Mouse (Mus musculus): ENCODE measurements around the gene Gm49387.

The Gm49387 gene

DNA sequence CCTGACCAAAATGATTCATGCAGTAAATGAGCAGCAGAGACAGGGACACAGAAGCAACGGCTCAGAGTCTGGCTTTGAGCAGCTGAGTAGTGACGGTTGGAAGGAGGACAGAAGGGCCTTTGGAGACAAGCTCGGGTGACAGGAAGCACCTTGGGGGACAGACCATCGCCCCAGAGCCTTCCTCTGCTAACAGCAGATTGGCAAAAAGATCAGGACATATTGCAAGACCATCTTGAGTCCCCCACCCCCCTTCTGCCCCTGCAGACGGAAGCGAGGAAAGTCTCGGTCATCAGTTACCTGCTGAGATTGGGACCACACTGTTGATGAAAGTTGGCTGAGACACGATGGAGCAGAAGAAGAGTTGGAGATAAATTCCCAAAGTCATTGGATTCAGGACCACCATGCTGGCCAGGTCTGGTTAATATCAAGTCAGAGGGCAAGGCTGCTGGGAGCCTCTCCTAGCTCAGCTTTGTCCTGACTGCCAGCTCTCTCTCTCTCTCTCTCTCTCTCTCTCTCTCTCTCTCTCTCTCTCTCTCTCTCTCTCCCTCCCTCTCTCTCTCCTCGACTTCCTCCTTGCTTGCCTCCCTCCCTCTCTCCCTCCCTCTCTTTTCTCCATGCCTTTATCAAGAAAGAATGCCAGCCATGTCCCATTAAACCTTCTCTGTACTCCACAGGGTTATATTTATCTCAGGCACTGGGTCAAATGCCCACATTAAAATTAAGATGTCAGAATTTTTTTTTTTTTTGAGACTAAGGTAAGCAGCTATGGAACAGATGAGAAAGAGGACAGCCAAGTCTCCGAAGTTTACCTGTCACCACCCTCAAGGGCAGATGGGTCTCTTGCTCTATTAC lies 63.6 kb downstream of the Gm49387 start:
- DNase-seq (ENCODE audit: low spot score in 2 of 2), result no peak

DNA sequence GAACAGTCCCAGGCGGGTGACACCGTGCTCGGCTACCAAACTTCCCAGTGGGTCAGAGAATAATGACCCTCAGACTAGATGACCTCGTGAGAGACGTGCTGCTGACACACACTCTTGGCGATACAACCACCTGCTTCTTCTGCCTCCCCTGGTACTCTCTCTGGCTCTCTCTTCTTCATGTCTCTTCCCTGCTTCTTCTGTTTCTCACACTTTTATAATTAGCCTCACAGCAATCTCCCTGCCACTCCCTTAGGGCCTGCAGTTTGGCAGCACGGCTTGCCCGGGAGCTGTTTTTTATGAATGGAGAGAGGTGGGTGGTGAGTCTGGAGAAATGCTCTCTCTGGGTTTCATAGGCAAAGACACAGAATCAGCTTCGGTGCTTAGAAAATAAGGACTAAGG lies 64.8 kb downstream of the Gm49387 start:
- no peak for DNase-seq (ENCODE audit: low spot score in 2 of 2)

DNA sequence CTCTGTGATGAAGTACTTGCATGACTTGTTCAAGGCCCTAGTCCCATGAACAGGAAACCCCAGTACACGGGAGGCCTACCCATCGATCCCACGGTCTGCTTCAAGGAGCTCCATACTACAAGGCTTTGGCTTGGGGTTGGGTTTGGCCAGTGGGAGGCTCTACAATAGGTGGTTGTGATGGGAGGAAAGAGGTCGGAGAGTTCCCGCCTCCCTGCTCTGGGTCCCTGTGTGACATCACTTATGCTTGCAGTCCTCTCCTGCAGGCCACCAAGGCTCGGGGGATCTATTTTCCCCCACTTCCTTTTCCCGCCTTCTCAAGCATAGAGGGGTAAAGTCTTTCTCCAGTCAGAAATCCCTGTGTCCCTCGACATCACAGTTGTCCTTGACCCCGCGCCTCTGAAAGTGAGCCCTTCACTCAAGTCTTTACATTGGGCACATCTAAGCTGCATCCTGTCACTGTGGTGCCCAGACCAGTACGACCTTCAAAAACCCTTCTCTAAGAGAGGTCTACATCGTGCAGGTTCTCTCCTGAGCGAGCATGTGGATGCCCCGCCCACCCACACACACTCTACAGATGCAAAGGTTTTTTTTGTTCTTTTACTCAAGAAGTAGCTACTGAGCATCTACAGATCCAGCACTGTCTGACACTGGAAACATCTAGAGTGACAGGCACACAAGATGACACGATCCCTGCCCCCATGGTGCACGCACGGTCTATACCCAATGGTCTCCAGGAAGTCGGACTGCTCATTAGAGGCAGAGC lies 65.6 kb downstream of the Gm49387 start:
- no peak for DNase-seq (ENCODE audit: low spot score in 2 of 2)

DNA sequence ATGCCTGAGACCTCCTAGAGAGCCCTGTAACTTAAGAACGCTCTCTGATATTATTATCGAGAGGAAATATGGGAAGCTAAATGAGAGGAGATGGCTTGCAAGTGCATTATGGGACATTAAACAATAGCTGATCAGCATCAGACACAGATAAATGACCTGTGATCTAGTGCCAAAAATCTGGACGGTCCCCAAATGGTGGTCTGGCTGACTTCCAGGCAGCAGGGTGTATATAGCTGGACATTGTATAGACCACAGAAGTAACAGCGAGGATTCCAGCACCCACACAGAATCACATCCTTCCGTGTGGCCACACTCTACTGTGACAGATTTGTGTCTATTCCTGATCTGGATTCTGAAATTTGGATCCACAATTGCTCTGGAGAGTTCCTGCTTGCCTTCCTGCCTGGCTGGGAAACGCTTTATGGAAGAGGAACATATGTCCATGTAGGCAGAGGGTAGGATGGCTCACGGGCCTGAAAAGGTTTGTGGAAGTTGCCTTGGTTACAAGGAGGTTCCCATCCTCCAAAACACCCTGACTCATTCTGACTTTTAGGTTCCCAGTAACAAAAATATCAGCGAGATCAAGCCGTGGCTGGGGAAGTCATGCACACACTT lies 68.0 kb downstream of the Gm49387 start:
- no peak for DNase-seq (ENCODE audit: low spot score in 2 of 2)

DNA sequence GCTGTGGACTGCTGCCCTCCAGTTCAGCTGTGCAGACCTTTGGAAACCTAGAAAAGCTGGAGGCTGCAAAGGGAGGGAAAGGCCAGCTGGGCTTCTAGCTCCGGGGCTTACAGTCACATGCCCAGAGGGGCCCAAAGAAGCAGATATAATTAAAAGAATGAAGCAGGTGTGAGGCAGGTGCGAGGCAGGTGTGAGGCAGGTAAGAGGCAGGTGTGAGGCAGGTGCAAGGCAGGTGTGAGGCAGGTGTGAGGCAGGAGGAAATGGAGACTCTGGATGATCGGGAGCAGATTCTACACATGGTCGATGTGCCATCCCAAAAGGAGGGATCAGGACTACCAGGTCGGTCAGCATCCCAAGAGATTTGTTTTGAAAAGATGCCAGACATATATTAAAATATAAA lies 69.3 kb downstream of the Gm49387 start:
- DNase-seq (ENCODE audit: low spot score in 2 of 2), result no peak

DNA sequence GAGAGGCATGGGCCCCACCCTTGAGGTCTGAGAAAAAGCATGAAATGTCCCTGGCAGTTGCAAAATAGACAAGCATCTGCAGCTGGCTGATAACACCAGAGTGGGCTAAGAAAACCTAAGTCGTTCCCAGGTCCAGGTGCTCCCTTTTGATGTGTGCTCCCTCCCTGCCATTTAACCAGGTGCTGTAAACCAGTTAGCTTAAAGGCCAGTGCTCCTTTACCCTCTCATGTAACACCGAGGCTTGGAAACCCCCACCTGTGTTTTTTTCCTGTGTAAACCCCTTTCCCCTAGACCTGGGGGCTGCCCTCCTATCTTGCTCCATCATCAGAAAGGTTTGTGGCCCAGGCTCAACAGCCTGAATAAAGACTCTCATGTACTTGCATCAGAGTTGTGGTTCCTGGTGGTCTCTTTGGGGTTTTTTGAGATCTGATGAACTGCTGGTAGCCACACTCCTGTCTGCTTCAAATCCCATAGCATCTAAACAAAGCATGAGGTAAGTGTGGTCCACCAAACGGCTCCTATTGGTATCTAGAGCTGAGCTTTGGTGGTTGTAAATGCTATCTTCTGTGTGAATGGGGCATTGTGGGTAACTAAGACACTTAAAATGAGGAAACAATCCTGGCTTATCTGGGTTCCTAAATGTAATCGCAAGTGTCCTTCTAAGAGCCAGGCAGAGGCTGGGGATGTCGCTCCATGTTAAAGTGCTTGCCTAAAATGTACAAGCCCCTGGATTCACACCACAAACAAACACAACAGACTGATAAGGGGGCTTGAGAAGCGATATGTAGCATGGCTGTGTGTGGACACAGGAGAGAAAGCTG lies 70.3 kb downstream of the Gm49387 start:
- DNase-seq (ENCODE audit: low spot score in 2 of 2), result no peak

DNA sequence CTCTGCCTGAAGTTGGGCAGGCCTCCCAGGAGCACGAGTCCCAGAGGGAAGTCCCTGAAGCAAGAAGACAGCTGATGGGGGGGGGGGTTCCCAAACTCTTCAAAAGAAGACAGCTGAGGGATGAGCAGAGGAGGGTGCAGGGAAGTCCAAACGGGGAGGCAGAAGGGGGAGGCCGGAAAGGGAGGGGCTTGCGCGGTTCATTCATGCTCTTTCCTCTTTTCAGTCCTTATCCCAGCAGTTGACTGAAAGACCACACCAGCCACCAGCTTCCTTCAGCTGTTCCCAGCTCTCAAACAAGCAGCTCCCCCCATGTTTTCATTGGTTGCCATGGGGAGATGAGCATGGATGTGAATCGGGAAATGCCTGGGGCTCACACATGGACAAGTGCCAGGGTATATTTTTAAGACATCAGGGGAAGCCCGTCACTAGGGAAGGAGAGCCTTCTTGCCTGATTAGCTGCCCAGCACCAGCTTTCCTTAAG lies 71.5 kb downstream of the Gm49387 start:
- DNase-seq (ENCODE audit: low spot score in 2 of 2), result no peak

DNA sequence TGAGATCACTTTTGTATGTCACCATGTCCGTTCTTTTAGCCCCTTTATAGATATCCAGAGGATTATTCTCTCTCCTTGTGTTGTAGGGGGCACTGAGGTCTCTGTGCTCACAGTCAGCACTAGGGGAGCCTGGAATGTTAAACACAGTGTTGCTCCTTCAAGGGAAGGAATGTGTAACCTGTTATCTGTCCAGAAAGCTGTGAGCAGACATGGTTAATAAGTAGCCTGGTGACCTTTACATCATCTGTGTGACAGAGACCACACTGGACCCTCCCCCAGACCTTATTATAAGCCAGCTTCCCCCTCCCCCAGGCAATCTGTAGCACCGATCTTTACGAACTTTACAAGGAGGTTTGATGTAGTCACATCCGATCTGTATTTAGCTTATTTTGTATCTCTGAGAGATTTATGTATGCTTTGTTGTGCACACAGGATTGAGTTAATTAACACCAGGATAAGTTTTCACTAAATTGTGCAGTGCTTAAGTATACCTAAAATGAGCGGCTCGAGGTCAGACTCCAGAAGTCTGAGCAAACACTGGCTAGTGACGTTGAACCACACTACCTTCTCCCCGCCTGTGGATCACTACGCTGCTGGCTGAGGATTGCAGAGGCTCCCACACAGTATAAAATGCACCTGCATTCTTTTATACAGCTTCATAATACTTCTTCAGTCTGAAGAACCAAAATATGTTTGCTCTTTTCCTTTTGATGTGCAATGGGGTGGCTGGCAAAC lies 75.0 kb downstream of the Gm49387 start:
- no peak for DNase-seq (ENCODE audit: low spot score in 2 of 2)

DNA sequence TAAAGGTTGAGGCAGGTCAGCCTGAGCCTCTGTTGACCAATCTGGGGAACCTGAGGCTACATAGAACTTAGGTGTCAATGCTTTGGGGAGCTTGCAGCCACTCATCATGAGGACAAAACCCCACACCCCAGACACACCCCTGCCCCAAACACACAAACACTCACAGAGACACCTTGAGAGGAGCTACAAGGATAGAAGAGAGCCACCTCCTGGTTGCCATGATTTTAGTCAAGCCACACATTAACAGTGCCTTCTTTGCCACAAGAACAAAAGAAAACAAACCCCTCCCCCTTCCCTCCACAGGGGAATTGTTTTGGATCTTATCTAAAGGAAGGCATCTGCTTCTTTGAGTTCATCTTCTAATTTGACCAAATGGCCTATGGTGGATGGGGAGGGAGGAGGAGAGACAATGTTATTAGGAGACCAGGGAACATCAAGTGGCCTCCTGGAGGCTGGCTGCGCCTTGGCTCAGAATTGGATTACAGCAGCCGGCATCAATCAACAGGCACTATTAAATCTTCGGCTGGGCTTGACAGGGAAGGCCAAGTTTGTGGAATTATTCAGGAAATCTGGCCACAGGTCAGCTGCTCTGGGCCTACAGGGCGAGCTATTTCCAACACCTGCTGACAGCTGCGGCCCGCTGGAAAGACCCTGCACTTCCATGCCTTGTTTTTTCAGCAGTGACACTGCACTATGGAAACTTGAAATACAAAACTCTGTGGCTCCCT lies 76.1 kb downstream of the Gm49387 start:
- peak in 1 of 2 experiments; percentile 24 for DNase-seq (ENCODE audit: low spot score in 2 of 2)

DNA sequence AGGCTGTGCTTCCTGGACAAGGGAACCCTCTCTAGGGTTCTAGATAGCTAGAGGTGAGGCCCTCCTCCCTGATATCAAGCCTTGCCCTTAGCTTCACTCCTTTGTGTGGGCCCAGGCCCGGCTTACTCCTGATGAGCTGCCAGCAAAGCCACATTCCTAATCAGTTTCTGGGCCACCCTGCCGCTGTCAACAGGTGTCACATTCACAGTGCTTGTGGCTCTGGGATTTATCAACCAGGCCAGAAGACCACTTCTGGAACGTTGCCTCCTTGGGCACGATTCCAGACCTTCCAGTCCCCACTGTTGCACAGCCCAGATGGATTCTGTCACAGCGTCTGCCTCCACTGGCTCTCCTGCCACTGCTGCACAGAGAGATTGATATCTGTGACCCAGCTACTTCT lies 79.8 kb downstream of the Gm49387 start:
- DNase-seq (ENCODE audit: low spot score in 2 of 2), result no peak

DNA sequence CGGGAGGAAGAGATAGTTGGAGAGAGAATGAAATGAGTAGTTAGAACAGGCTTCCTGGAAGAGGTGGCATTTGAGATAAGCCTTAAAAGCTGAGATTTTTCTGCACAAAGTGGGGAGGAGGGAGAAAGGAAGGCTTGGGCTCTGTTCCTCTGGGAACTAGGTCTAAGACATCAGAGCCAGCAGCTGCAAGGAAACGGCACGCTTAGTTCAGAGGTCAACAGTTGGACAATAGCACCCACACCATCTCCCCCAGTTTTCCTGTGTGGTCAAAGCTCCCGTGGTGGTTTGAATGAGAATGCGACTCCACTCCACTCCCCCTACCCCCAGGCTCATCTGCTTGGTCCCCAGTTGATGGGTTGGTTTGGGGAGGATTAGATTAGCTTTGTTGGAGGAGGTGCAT lies 81.5 kb downstream of the Gm49387 start:
- DNase-seq (ENCODE audit: low spot score in 2 of 2), result no peak

DNA sequence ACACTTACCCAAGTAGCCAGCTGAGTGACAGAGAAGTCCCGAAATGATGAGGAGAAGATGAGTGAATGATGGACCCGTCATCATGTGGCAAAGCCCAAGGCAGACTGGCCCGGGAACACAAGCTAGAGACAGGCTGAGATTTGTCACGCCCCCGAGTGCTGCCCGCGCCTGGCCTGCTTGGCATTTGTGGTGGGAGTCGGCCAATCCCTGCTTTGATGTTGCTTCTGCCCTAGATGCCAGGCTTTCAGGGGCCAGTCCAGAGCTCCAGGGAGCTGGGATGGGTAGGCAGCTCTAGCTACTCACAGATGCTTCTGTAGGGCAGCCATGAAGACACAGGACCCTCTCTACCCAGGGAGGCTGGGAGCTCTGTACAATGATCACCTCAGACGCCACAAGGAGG lies 82.9 kb downstream of the Gm49387 start:
- no peak for DNase-seq (ENCODE audit: low spot score in 2 of 2)

DNA sequence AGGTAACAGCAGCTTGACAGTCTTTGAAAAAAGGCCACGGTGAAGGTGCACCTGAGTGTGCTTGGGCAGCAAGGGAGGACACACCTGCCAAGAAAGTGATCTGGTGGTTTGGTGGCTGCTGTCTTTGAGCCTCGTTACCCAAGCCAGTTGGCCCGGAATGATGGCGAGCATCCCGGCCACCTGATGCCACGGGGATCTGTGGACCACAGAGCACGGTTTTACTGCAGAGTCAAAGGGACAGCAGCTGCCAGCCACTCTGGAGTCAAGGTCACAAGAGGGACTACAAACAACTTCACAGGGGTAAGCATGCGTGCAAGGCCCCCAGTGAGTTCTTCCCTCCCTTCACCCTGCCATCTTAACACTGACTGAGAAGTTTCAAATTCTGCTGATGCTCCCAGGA lies 83.4 kb downstream of the Gm49387 start:
- DNase-seq (ENCODE audit: low spot score in 2 of 2), result no peak

DNA sequence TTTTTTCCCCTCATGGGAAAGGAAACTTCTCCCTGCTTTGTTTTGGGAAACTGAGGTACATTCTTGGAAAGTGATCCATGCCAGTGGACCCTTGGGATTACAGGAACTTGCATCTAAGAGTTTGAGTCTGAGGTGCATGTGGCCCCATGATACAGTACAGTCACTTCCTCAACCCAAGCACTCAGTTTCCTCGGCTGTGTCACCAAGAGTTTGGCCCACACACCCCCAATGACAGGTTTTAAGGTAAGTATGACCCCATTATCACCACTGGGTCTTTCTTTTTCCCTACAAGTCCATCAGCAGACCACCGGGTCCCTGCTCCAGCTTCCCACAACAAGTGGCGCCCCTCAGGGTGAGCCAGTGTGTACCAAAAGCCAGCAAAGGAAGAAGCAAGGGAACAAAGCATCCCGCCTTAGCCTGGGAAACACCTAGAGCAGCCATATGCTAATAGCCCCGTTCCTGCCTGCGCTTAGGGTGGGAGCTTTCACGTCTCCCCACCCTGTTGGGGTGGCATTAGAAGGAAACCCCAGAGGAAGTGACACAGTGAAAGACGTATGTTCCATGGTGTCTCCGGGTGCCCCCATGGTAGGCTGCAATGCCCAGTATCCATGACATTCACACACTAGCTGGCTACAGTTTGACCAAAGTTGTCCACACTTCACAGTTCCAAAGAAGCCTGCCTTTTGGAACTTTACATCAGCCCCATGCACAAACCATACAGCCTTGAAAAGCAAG lies 84.0 kb downstream of the Gm49387 start:
- DNase-seq (ENCODE audit: low spot score in 2 of 2), result no peak

DNA sequence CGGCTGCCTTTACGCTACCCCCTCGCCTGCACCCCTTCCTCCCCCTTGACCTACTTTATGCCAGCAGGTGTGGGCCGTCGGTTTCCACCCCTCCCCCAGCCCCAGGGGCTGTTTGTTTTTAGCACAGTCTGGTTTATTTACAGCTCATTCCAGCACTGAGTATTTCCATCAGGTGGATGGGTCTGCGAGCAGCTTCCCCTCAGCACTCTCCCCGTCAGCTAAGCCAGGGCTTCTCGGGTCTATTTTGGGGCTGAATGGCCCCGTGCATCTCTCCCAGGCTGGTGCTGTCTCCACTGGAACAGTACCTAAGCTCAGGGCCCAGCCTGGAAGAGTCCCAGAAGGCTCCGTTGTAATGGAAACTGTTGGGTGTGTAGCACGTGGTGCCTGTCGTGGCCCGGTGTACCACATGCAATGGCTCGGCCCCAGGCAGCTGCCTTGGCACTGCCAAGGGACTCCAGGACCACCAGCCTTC lies 84.7 kb downstream of the Gm49387 start:
- DNase-seq (ENCODE audit: low spot score in 2 of 2), result no peak

DNA sequence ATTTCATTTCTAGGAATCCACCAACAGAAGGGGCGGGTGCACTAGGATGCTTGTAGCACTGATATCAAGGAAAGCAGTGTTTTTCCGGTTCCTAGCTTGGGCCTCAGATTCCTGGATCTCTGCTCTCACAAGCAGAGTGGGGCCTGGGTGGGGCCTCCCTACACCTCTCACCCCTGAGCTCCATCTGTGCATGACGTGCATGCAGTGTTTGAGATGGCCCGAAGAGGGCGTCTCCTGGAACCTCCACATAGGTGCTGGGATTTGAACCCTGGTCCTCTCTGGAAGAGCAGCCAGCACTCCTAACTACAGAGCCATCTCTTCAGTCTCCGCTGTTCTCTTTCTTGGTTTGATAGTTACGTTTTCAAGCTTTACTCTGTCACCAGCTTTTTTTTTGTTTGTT lies 85.7 kb downstream of the Gm49387 start:
- DNase-seq (ENCODE audit: low spot score in 2 of 2), result no peak

DNA sequence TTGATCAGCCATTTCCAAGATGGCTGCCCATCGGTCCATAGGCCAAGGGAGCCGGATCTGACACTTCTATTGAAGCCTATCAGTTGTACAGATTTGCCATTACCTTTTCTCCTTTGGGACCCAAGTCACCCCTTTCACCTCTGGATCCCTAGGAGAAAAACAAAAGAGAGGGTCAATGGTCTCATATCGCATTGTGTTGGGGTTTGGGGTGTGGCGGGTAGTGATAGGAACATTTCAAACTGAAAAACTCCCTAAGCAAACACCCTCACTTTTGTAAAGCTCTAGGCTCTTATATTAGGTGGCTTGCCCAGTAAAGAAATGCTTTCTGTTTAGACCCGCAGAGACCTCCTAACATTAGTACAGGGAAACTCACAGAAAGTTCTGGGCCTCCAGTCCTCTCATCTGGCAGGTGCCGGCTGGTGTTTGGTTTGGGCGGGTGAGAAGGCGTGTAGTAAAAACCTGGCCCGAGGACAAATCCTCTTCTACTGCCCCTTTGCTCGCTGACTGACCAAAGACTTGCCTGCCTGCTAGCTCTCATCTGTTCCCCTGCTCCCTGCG lies 96.7 kb downstream of the Gm49387 start:
- DNase-seq (ENCODE audit: low spot score in 2 of 2), result no peak

DNA sequence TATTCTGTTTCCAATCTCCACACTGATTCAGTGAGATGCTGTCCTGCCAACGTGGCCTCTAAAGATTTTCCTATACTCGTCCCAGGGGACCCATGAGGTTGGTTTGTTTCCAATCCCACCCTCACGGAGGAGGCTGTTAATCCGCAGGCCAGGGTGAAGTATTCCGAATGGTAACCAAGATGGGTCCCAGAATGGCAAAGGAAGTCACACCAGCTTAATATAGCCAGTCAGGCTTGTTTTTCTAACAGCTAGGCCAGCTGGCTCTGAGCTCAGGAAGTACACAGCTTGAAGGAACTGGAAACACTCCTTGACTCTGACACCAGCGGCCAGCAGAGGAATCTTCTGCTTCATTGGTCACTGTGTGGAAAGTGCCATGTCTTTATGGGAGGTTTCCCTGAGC lies 103.4 kb downstream of the Gm49387 start:
- no peak for DNase-seq (ENCODE audit: low spot score in 2 of 2)

DNA sequence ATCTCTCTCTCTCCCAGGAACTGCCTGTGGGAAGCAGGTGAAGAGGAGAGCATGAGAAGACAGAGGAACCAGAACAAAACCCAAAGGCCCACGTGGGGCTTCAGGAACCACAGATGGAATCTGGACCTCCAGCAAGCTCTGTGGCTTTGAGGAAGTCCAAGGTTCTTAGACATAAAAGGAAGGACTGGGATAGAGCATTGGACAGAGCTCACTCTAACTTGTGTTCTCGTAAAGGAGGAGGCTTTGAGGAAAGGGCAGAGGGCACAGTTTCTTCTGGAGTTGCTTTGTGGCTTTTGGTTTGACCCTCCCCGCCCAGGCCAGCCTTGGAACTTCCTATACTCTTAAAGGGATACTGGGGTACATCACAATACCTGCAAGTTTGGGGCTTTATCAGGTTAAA lies 108.0 kb downstream of the Gm49387 start:
- DNase-seq (ENCODE audit: low spot score in 2 of 2), result no peak
